Mouse (Mus musculus) right cerebral cortex, postnatal 36 days (tissue): Measurements from ENCODE around the gene D5Ertd579e.

Experiments used
- DNase-seq, 2 experiments: peaks; one replicate each; pipeline ENCODE4 v3.0.0; 2022; ENCODE audit warnings: low spot score in 2 of 2, mixed read lengths in 1 of 2

D5Ertd579e gene

DNA sequence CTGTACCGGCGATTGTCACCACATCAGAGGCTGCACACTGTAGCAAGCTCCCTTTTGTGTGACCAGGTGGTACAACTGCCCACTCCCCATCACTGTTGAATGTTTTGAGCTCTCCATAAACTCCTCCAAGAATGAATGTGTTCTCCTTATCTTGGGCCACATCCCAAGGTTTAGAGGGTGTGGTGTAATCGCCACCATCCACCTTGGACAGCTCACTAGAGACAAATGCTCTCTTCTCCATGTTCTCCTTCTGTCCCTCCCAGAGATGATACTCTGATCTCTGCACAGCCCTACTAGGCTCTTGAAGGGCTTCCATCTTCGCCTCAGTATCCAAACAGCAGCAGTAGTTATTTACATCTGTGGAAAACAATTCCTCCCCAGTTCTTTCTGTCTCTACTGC is 81.7 kb downstream of the D5Ertd579e start:
- no peak for DNase-seq

DNA sequence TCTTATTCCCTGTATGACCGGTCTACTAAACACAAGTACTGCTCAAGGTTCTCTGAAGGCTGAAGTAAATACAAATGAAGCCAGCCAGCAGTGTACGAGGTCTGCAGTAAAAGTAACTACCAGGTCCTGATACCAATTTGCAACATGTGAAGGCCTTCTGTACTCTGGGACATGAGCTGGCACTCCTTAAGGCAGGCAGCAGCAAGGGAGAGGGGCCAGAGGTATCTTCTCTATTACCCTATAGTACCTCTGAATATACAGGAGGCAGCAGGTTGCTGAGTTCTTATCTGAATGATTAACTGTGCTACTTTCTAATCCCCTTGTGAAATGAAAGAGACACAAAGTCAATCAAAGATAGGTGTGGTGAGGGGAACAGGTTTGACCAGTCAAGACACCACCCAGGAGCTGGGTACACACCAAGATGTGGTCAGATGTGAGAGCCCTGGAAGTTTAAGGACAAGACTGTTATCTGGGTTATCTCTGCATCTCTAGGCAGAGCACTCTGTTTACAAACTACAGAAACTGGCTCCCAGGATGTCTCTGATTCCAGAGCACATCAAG is 86.8 kb downstream of the D5Ertd579e start:
- no peak for DNase-seq

DNA sequence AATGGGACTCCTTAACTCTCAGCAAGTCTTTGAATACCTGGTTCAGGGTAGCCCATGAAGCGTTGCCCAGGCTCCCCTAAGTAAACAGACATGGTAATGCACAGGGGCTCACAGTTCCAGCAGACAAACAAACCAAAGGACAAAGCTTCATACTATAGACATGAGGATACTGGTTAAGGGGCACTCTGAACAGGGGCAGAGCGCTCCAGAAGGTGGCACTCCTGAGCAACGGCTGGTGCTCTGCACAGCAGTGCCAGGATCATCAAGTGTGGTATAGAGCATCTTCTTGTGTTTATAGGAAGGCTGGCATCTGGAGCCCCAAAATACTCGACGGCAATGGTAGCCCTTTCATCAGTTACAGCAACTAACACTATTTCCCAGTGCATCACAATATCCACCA is 92.8 kb downstream of the D5Ertd579e start:
- no peak for DNase-seq

DNA sequence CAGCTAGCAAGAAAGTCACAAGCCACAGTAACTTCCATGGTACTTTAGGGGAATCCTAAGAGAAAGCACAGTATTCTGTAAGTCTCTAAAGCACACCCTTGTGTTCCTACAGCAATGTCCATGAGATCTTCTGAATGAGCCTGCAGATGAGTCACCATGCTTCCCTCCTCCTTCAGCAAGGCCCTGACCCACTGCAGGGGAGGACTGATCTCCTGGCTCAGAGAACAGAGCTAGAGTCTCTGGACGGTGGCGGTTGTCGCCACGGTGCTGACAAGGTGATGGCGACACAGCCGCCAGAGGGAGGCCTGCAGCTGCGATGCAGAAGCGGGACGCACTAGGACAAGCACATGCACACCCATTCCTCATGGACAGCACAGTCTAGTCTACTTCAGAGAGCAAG is 93.8 kb downstream of the D5Ertd579e start:
- DNase-seq, result no peak

DNA sequence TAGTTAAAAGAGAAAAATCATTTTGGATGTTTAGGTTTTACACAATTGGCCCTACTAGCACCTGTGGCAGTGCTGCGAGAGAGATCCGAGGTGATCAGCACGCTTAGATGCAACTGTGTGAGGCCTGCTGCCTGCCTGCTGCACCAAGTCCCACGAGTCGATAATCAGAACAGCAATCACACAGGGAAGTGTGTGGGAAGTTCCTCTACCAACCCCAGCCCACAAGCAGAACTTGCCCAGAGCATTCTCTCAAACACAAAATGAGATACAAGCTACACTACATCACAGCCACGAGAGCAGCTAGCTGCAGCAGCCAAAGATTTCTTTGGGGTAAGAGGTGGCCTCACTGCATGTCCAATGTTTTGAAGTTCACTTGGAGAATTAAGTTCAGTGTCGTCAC is 94.3 kb downstream of the D5Ertd579e start:
- peak in 1 of 2 experiments; percentile 48 for DNase-seq

DNA sequence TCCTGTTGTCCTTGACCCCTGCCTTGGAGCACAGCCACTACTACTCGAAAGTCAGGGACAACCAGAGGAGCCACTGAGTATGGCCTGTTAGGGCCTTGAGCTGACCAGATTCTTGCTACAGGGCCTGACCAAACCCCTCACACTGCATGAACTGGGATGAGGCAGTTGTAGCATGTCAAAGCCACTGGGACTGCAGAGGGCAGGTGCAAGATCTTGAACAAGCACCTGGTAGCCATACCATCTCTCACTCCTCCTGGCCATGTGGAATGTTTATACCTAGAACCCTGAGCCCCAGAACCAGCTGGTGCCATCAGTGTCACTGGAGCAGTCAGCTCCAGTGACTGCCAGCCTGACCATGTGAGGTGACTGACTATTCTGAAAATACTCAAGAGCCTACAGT is 96.9 kb downstream of the D5Ertd579e start:
- no peak for DNase-seq

DNA sequence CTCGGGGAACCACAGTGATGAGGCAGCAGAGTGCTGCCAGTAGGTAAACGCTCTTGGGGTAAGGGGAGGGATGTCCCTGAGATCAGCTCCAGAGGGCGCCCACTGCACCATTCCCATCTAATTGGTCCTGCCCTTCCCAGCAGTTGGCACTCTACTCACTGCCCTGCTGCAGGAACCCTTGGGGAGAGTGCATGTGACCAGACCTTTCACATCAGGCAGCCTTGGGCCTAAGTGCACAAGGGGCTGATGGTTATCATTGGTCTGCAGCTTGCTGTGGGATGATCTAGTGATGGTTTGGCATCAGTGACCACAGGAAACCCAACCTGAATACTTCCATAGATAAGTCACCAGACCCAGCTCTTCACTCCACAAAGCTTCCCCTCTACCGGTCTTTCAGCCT is 98.2 kb downstream of the D5Ertd579e start:
- DNase-seq, result no peak

DNA sequence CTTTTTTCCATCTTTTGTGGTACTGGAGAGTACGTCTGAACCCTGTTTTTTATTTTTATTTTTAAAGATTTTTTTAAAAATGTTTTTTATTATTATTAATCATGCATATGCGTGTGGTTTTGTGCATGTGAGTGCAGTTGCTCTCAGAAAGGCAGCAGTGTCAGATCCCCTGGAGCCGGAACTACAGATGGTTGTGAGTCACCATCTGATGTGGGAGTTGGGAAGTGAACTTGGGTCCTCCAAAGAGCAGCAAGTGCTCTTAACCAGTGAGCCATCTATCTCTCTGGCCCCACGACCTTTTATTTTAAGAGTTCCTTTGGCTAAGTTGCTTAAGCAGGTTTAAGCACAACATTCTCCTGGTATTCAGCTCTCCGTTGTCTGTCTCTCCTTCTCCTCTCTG is 99.6 kb downstream of the D5Ertd579e start:
- DNase-seq, result no peak

DNA sequence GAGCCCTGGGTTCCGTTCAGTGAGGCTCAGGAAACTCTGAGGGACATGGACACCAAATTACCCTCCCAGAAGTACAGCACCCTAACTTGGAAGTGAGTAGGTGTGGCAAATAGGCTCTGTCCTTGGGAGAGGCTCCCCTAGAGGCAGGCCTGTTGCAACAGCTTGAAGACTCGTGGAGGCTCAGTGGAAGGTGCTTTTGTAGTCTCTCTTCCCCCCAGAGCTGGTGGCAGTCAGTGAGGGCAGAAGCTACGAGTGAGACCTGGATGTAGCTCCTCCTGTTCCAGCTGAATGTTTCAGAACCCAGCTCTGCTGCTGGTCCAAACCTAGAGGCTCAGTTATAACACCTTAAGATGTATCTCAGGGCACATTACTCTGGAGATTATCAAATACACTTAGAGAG is 100.7 kb downstream of the D5Ertd579e start:
- no peak for DNase-seq

DNA sequence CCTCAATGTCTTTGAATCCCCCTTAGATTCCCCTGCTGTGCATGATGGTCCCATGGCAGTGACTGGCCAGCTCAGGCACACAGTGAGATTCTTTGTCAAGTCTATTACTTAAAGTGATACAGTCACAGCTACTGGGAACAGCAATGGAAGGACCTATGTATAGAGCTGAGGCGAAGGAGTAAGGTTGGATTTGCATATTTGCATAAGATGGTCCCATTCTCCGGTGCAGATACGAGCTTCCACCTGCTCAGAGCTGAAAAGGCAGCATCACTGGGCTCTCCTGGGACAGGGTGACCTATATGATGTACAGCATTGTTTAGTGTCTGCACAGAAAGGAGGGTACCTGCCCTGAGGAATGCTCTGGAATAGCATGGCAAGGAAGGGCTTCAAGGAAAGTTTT is 101.5 kb downstream of the D5Ertd579e start:
- no peak for DNase-seq

DNA sequence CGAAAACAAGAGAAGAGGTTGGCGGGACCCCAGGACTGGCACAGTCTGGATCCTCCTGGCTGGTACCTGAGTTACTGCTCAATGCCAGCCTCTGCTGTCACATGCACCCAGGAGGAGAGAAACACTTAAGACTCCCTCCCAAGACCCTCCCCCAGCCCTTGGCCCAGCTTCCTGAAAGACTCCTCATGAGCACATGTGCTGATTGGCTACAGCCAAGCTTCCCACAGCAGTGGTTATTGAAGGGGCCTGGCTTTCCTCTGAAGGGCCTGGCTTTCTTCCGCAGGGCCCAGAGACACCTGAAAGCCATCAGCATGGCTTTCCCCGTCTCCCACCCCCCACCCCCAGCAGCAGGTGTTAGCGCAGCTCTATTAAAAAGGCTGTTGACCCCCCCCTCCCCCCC is 102.6 kb downstream of the D5Ertd579e start, which contains the start of gene Tbc1d14:
TSS of gene Tbc1d14 (minus strand) at position 101 of the 400 bp plus-strand sequence.
- DNase-seq, result no peak

DNA sequence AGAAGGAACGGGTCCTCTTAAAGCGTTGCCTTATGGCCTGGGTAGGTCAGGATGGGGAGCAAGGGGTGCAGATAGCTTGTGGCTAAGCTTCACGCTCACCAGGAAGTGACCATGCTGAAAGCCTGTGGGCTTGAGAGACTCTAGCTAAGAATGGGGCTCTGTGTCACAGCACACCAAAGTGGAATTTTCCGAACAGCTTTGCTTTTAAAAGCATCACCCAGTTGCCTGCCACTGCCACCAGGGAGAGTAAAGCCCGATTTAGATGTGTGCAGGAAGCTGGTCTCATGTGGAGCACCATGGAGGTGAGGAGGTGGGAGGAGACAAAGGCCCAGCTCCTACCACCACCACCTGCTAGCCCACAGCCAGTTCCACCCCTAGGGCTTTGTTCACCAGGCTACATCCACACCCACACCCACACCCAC is 105.3 kb downstream of the D5Ertd579e start:
- peak; percentile 43 to 69 for DNase-seq

DNA sequence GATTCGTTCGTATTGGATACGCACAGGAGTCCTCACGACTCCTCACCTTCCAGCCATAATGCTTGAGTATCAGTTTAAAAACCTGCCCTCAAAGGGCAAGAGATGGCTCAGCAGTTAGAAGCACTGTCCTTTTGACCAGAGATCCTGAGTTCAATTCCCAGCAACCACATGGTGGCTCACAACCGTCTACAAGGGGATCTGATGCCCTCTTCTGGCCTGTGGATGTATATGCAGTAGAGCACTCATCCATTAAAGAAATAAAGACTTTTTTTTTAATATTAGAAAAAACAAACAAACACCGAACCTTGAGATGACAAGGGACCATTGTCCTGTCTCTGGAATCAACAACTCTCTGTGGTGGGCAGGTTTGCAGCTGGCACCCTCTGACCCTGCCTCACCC is 111.5 kb downstream of the D5Ertd579e start:
- no peak for DNase-seq

DNA sequence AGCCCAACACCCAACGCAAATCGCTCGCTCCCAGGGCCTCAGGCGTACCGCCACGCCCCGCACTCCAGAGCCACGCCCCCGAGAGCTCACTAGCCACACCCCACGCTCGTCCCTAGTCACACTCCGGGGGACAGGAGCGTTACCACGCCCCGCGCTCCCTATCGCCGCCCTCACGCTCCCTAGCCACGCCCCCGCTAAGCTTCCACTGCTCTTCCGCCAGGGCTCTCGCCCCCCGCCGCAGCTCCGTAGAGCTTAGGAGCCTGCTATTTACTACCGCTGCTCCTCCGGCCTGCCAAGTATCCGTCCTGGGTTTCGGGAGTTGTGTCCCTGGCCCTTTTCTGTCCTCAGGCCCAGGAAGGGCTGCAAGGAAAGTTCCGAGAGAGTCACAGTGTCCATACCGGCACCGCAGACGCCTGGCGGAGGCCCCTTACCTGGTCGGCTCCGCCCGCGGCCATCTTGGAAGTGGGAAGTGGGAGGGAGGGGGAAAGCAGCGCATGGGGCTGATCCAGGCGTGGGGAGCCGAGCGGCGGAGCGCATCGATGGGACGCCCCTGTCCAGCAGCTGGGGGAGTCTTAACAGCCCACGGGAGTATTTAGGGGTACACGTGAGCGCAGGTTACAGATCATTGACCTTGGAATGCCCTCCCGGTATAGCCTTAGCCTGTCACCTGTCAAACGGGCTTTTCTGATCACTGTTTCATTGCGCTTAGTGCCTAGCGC is 113.7 kb downstream of the D5Ertd579e start:
- peak; percentile 98 to 99 for DNase-seq

DNA sequence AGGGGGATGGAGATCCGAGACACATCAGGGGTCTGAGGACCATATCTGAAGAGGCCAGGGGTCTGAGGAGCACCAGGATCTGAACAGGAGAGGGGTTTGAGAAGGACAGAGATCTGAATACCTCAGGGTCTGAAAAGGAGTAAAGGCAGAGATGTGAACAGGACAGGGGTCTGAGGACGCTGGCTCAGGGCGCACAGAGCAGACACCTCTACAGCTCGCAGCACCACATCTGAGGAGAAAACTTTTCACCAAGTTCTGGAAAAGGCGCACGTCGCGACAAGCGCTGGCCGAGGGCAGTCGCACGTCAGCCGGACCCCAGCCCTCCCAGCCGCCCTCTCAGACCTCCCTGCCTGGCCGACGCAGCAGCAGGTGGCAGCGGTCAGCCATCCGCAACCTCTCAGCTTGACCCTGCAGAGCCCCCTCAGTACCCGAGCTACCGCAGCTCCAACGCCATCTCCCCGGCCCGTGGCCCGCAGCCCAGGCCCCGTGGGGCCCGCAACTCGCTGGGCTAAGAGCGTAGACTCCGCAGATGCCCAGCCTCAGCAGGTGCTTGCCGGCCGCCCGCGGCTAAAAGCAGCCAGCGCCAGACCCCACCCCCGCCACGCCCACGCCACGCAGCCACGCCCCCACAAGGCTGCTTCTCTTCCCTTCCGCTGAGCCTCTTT is 114.4 kb downstream of the D5Ertd579e start:
- DNase-seq, result no peak

DNA sequence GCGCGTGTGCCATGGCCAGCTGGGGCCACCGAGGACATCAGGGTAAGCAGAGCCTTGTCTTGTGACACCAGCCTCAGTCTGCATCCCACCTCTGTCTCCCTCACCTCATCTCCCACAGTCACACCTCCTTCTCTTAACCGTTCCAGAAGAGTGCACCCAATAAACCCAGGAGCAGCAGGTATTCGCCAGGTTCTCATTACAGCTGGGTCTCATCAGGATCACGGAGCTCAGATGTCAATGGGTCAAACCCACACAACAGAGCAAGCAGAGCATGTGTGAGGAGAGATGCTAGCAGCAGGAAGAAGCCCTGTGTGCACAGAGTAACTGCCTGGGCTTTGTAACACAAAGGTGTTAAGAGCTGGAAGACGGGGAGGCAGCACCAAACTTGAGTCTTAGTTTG is 115.9 kb downstream of the D5Ertd579e start:
- no peak for DNase-seq

DNA sequence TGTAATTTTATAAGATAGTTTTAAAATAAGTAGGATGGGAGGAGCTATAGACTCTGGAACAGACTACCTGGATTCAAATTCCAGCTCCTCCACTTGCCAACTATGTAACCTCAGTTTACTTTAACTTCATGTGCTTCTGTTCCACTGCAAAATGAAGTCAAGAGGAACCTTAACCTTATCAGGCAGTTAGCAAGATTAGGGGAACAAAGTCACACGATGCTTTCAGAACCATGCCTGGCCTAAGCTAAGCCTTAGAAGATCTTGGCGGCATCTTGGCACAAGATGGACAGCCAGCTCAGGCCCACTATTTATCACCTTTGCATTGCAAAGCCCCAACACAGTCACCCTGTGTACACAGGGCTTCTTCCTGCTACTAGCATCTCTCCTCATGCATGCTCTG is 116.8 kb downstream of the D5Ertd579e start:
- no peak for DNase-seq

DNA sequence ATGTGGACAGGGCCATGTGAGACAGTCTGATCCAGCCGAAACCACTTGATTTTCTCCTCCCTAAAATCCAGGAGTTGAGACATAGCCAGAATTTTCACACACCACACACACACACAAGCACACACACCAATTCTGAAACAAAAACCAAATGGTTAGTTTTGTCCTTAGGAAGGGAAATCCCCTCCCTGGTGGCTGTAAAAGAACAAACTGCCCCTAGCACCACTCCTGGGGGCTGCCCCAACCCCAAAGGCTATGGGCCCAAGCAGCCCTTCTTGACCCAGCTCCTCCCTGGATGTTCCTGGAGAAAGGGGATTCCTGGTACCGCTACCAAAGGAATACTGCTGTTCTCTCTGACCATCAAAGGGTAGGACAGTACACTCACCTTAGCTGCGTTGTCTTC is 119.4 kb downstream of the D5Ertd579e start:
- no peak for DNase-seq

DNA sequence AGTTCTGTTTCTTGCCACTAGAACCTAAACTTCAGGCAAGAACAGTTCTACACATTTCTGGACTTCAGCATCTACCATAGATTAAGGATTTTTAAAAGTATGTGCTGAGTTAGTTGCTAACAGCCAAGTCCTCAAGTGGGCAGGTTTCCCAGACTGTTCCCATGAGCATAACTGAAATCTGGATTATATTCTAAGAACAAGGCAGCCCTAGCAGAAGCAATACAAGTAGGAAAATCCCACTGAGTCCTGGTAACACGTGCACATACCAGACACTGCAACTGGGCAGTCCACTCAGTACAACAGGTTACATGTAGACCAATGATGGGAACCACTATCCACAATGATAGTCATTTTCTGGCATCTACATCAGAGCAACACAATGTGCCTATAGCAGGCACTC is 120.1 kb downstream of the D5Ertd579e start:
- no peak for DNase-seq

DNA sequence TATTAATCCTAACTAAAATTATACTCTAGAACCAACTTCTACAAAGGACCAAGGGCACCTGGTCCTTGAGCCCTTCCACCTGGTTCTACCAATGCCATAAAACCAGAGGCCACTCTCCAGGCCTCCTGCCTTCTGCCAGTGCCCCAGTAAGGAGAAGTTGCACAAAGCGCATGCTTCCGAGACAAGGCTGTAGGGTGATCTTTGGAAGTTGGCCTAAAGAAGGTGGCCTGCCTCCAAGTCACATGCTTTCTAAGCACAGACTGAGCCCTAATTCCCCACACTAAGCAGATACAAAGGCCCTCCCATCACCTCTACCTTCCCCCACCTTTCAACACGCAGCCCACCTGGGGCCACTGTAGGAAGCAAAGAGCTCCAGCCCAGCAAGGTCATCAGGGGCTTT is 120.6 kb downstream of the D5Ertd579e start:
- no peak for DNase-seq

DNA sequence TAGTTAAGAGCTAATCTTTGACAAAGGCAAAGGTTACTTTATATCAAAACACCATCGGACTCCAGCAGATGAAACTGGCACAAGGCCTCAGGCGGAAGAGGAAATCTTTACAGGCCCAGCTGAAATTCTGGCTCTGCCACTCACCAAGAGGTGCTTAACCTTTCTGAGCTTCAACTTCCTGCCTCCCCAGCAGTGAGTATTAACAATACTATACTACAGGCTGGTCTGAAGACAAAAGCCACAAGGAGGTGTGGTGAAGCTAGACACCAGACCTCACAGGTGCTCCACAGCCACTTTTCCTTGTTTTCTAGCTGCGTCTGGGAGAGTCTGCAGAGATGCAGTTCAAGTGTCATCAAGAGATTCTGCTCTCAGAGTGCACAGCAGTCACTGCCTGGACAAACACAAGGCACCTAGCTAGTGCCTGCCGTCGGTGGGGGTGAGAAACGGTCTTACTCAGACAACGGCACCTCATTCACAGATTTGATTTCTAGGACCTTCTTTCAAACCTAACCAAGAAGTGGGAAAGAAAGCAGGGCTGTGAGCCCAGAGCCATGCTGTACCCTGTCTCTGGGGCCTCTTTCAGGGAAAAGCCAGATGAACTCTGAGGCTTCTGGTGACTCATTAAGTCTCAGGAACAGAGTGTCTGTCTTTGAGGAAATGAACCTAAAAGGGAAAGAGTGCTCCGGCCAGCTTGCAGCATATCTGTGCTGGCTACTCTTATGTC is 121.5 kb downstream of the D5Ertd579e start:
- DNase-seq, result no peak

DNA sequence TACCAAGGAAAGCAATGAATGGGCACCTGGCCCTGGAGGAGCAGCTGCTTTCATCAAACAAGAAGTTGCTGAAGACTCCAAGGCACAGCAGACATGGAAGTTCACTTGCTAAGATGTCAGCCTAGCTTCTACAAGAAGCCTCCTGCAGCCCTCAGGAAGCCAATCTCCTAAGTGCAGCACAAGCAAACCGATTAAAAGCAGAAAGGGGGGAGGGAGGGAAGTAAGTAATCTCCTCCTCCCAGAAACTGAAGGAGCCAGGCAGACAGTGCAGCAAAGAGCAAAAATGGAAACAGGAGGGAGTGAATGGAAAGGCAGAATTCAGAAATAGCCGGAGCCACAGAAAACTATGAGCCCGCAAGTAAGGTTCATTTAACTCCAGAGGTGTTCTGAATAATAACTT is 122.5 kb downstream of the D5Ertd579e start:
- DNase-seq, result peak in 1 of 2 experiments; percentile 45
